Mouse (Mus musculus): ENCODE measurements around the gene Prss23. TPM values are rescaled to one million over a fixed set of nuclear protein-coding genes. Genes with fewer than 3 reads are reported as not detected.

Gene Prss23
- 1.1 and 3.4 TPM in 2 replicates for total RNA-seq (2012; rRNA removed)
- 1.3 and 2.4 TPM in 2 replicates for total RNA-seq (2014; rRNA removed)
- 2.1 and 2.6 TPM in 2 replicates for polyA plus RNA-seq (2012; ENCODE audit: insufficient read length, low read depth)

DNA sequence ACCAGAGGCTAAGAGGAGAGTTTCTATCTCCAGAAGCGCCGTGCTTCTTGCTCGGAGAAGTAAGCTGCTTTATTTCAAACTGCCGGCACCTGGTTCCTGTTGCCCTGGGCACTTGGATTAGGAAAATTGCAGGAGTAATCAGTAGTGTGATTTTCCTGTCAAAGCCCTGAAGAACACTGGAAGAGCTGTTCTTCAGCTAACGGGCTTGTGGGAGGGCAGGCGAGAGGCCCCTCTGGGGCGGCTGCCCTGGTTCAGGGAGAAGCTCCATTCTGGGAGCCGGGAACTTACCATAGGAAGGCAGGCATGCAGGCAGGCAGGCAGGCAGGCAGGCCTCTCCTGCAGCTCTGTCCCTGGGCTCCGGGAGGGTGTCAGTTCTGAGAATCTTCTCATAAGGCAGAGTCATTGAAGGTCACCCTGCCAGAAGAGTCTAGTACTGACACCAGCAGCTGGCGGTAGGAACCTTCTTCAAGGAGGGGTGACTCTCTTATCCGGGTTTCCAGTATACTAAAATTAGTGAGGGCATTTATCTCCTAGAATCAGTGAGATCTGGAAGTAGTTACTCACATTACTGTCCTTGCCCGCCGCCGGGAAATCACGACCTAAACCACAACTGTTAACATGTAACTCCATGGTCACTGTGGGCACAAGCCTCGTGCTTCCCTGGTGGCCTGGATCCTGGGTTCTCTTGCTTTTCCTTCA, at the start of gene Prss23:
TSS of gene Prss23 (minus strand) at position 457 of the 699 bp plus-strand sequence.
- H3K4me3 ChIP-seq (replicated peaks in 1 of 3; ENCODE audit: low read depth in 2 of 3, low read length in 2 of 3, poor library complexity in 1 of 3): no peak within 1 kb of the TSS
- no peaks in the 10 kb centered on the region for H3K27me3 ChIP-seq (replicated peaks)
- no peak for TF ChIP-seq ZC3H11A (IDR thresholded peaks at IDR 0.05; ENCODE audit: low read depth, low read length)
- TF ChIP-seq JUN (IDR thresholded peaks at IDR 0.05; ENCODE audit: insufficient read depth, low read depth, low read length): no peak
- TF ChIP-seq CHD1 (IDR thresholded peaks at IDR 0.05; ENCODE audit: low read depth, low read length): no peak
- no peak for TF ChIP-seq TCF12 (IDR thresholded peaks at IDR 0.05; ENCODE audit: low read depth, low read length)
- TF ChIP-seq SMC3 (IDR thresholded peaks at IDR 0.05; ENCODE audit: low read depth, low read length): no peak
- no peak for TF ChIP-seq UBTF (IDR thresholded peaks at IDR 0.05; ENCODE audit: low read depth, low read length)
- peaks cover 0 to 21% of the 10 kb centered on the region in 2 experiments; a peak in 3 of 4 replicates for H3K4me1 ChIP-seq (ENCODE audit: control insufficient read depth in 1 of 2, insufficient read depth in 2 of 2)
- DNase-seq (ENCODE audit: extremely low read depth): no peak
- H3K4me2 ChIP-seq (ENCODE audit: insufficient read depth, low read depth, poor library complexity, severe bottlenecking): no peak within 1 kb of the TSS
- no peaks in the 10 kb centered on the region for H3K79me2 ChIP-seq (replicated peaks; ENCODE audit: control insufficient read depth, extremely low read depth, insufficient read depth, poor library complexity, severe bottlenecking)
- H3K9me3 ChIP-seq (replicated peaks; ENCODE audit: low read length): no peaks in the 10 kb centered on the region
- dilution Hi-C loops (cut with MboI; ENCODE audit: extremely low pct_ligation_motif_present, extremely low pct_unique_long_range_greater_than_20kb, low sequenced_read_pairs) (no loop called here), in situ Hi-C loops (cut with MboI; ENCODE audit: low pct_ligation_motif_present, low pct_unique_long_range_greater_than_20kb, low sequenced_read_pairs) (loop anchor here (10.0 kb wide), 1 partner anchor 108 kb away; the partner anchor contains the start of gene Me3)
- no peaks in the 10 kb centered on the region for H3K36me3 ChIP-seq (replicated peaks in 1 of 2; ENCODE audit: control insufficient read depth in 1 of 2, insufficient read depth in 1 of 2, low read length in 1 of 2)
- no peak within 1 kb of the TSS for H3K9ac ChIP-seq (ENCODE audit: insufficient read depth, low read depth)
- no peak within 1 kb of the TSS for H3K27ac ChIP-seq (ENCODE audit: insufficient read depth, low read depth)

DNA sequence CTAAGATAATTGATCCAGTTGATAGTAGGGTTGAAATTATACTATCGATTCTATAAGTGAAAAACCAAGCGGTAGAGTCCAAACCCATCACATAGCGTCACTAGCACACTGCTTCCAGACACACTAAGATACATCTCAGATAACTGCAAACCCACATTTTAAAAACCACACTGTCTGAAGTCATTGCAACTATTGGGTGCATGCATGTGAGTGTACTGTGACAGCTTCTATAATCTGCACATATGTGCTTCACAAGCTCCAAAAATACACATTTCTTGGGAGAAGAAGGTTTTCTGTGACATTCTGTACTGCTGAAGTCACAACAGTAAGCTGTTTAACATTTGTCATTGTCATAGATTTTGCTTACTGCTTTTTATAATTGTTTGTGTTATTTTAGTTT, 49.1 kb upstream of the Prss23 start:
- no peaks in the 10 kb centered on the region for H3K36me3 ChIP-seq (replicated peaks in 1 of 2; ENCODE audit: control insufficient read depth in 1 of 2, insufficient read depth in 1 of 2, low read length in 1 of 2)
- no peaks in the 10 kb centered on the region for H3K4me1 ChIP-seq (ENCODE audit: control insufficient read depth in 1 of 2, insufficient read depth in 2 of 2)
- H3K79me2 ChIP-seq (replicated peaks; ENCODE audit: control insufficient read depth, extremely low read depth, insufficient read depth, poor library complexity, severe bottlenecking): no peaks in the 10 kb centered on the region
- H3K4me3 ChIP-seq (replicated peaks in 1 of 3; ENCODE audit: low read depth in 2 of 3, low read length in 2 of 3, poor library complexity in 1 of 3): no peak overlapping the region
- in situ Hi-C loops (cut with MboI; ENCODE audit: low pct_ligation_motif_present, low pct_unique_long_range_greater_than_20kb, low sequenced_read_pairs) (no loop called here), dilution Hi-C loops (cut with MboI; ENCODE audit: extremely low pct_ligation_motif_present, extremely low pct_unique_long_range_greater_than_20kb, low sequenced_read_pairs) (no loop called here)
- H3K27ac ChIP-seq (ENCODE audit: insufficient read depth, low read depth): no peak overlapping the region
- no peaks in the 10 kb centered on the region for H3K27me3 ChIP-seq (replicated peaks)
- no peaks in the 10 kb centered on the region for H3K9me3 ChIP-seq (replicated peaks; ENCODE audit: low read length)
- no peak for DNase-seq (ENCODE audit: extremely low read depth)
- no peak overlapping the region for H3K9ac ChIP-seq (ENCODE audit: insufficient read depth, low read depth)
- no peak overlapping the region for H3K4me2 ChIP-seq (ENCODE audit: insufficient read depth, low read depth, poor library complexity, severe bottlenecking)
- no peak for TF ChIP-seq NELFE (IDR thresholded peaks at IDR 0.05; ENCODE audit: low read depth, low read length)
- no peak for TF ChIP-seq USF1 (IDR thresholded peaks at IDR 0.05; ENCODE audit: low read depth, low read length)
- TF ChIP-seq ZC3H11A (IDR thresholded peaks at IDR 0.05; ENCODE audit: low read depth, low read length): no peak
- TF ChIP-seq HCFC1 (IDR thresholded peaks at IDR 0.05; ENCODE audit: low read depth, low read length): no peak
- no peak for TF ChIP-seq IRF4 (IDR thresholded peaks at IDR 0.05; ENCODE audit: low read depth, low read length)
- no peak for TF ChIP-seq POLR2AphosphoS2 (IDR thresholded peaks at IDR 0.05; ENCODE audit: low read depth, low read length)
- no peak for TF ChIP-seq CHD2 (IDR thresholded peaks at IDR 0.05; ENCODE audit: low read length)
- no peak for TF ChIP-seq ZMIZ1 (IDR thresholded peaks at IDR 0.05; ENCODE audit: low read depth, low read length)
- no peak for TF ChIP-seq MAX (IDR thresholded peaks at IDR 0.05; ENCODE audit: low read length)
- no peak for TF ChIP-seq NRF1 (IDR thresholded peaks at IDR 0.05; ENCODE audit: low read depth, low read length)
- TF ChIP-seq UBTF (IDR thresholded peaks at IDR 0.05; ENCODE audit: low read depth, low read length): no peak
- TF ChIP-seq TCF12 (IDR thresholded peaks at IDR 0.05; ENCODE audit: low read depth, low read length): no peak
- no peak for TF ChIP-seq MAFK (IDR thresholded peaks at IDR 0.05; ENCODE audit: insufficient replicate concordance, low read length)
- TF ChIP-seq ETS1 (conservative IDR thresholded peaks at IDR 0.05; ENCODE audit: low read depth, low read length): no peak
- TF ChIP-seq TBP (conservative IDR thresholded peaks at IDR 0.05; ENCODE audit: low read depth, low read length): no peak
- no peak for TF ChIP-seq BHLHE40 (IDR thresholded peaks at IDR 0.05; ENCODE audit: low read depth, low read length)
